Mouse (Mus musculus): ENCODE results near the gene Krba1. TPM values are rescaled to one million over a fixed set of nuclear protein-coding genes. Genes with fewer than 3 reads are reported as not detected.

Krba1 gene
- total RNA-seq, 1 experiment from 2014 or later, result 64.1 TPM

DNA sequence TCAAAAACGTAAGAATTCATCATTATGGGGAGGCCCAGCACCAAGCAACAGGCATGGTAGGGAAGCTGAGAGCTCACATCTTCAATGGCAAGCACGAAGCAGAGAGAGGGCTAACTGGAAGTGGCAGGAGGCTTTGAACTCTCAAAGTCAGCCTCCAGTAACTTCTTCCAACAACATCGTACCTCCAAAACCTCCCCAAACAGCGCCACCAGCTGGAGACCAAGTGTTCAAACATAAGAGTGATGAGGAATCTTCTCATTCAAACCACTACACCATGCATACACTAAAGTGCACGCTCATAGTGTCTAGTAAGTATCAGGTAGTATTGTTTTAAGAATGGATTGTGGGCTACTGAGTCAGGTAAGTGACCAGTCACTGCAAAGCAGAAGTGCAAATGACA lies 28.7 kb downstream of the Krba1 start:
- no peak for DNase-seq

DNA sequence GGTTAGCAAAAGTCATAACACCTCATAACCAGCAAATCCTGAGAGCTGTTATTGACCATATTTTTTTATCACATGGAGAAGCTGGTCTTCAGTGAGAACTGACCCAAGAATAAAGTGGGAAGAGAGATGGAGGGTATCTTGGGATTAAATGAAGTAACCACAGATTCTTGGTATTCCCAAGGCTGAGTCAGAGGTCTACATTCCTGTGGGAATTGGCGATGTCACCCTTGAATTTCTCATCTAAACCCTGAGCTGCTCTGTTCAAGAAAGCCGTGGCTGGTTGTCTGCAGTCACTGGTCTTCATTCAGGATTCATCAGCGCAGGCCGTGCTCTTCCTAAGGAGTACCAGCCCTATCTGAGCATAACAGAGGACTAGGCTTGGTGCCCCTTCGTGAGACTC lies 31.6 kb downstream of the Krba1 start:
- DNase-seq, result no peak

DNA sequence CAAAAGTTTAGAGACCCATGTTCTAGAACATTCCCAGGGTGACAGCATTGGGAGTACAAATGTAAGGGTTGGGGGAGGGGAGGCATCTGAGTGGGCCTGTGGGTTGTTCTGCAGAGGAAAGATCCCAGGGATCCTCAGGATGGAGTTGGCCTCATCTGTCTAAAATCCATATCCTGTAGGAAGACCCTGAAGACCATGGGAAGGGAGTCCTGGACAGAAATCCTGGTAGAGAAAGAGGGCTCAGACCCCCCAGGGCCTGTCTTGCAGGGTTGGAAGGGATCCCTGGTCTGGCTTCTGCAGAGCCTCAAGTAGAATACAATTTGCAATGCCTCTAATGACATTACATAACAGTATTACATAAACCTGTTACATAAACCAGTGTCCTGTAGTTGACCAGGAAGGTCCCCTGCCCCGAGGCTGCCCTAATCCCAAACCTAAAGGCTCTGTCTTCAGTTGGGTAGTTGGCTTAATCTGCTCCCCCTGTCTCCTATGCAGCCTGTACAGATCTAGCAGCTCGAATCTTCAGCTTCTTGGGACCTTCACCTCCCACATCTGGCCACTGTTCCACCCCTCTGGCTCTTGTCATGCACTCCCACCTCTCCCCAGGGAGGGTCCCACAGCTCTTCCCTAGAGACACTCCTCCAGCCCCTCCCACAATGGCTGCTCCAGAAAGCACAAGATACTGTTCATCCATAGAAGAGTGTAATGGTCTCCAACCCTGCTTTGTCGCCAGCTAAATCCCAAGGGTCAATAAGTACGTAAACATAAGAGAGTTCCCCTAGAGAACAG lies 33.6 kb downstream of the Krba1 start:
- no peak for DNase-seq

- DNase-seq, result no peak
Observed at GRCm38 (mm10) chr6:48430748-48431147, 35.4 kb downstream of the Krba1 start.

GRCm38 (mm10) chr6:48432893-48433816 lies 37.8 kb downstream of the Krba1 start:
- DNase-seq, result no peak

DNA sequence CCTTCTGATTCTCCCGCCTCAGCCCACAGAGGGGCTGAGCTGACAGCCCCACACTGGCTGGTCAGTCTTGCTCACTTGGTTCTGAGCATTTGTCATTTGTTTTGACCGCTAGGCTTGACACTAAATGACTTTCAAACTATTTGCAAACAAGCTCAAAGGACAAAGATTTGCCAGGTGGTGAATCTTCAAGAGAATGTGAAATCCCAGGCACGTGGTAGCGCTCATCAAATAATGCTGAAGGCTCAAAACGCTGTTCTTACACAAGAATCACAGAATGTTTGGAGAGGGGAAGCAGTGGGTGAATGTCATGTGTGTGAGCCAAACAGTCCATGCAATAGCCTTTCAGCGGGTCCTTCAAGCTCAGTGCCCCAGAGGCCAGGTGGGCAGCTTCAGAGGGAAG lies 39.3 kb downstream of the Krba1 start:
- no peak for DNase-seq

GRCm38 (mm10) chr6:48435111-48435510 lies 39.7 kb downstream of the Krba1 start:
- no peak for DNase-seq

GRCm38 (mm10) chr6:48435706-48436349 lies 40.4 kb downstream of the Krba1 start:
- DNase-seq, result no peak

DNA sequence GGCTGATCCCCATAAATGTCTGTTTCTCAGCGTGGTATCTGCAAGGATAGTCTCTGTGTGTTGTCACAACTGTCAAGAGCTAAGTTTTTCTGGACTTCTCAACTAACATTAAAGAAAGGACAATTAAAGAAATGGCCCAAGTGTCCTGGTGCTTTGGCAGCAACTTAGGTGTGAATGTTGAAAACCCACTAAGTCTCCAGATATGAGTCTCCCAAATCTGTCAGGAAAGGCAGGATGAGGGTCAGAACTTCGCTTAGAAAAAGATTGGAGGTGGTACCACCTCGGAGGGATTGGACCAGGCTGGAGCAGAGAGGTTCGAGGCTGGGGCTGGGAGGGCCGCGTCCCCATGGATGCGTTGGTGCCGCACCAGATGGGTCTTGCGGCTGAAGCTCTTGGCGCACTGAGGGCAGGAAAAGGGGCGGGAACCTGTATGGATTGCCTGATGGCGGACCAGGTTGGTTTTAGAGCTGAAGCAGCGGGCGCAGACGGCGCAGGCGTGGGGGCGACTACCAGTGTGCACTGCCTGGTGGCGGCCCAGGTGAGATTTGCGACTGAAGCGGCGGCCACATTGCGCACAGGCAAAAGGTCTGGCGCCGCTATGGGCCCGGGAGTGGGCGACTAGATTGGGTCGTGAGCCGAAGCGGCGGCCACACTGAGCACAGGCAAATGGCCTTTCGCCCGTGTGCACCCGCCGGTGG lies 42.4 kb downstream of the Krba1 start:
- DNase-seq, result no peak

GRCm38 (mm10) chr6:48438475-48439125 lies 43.2 kb downstream of the Krba1 start:
- DNase-seq, result no peak

- no peak for DNase-seq
Observed at GRCm38 (mm10) chr6:48439654-48440053, 44.3 kb downstream of the Krba1 start.

DNA sequence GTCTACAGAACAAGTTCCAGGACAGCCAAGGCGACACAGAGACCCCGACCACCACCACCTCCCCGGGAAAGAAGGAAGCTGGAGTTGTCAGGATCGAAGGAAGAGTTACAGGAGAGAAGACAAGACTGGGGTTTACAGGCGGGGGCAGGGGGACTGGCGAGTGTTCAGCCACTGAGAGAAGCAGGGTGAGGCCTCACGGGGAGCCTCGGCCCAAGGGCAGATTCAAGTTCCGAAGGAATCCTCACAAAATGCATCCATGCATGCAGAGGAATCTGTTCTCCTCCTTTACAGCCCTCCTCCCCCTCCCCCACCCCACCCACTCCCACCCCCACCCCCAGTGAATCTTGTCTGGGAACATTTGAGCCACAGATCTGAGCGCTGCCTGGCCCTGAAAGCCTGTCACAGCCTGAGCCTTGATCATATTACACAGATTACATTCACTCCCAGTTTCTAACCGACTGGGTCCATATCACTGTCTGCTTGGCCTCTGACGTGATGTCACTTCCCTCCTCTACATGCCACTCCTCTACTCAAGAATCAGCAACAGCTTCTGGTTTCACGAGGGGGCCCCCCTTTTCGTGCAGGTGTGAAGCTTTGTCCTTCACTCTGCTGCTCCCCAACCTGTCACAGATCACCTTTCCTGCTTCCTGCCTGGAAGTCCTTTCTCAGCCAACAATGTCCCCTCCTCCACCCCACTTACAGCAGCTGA lies 45.1 kb downstream of the Krba1 start:
- DNase-seq, result no peak

DNA sequence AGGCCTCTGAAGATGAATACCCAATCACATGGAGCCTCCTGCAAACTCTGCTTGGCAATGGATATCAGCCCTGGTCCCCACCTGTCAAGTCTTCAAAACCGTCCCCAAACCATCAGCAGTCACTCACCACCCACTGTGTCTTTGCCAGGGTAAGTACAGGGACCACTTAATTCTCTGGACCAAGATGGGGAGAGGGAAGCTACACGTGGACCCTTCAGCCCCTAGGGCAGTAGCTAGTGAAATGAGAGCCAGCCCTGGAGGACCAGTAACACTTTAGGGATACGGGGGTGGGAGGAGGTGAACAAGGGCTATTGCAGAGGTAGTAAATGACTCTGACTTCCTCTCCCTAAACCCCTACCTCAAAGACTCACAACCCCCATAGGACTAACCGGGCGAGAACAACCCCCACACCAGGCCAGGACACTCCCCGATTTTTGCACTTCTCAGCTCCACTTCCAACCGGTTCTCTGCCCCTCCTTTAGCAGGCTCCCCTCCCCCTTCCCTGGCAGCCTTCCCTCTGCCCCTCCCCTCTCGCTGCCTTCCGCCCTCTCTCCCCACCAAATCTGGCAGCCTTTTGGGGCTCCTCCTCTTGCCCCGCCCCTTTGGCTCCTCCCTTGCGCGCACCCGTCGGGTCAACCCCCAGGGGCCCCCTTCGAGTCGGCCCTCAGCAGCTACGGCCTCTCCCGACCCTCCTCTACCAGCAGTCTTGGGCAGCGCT lies 48.4 kb downstream of the Krba1 start:
- DNase-seq, result peak; percentile 97

GRCm38 (mm10) chr6:48444310-48445180 lies 49.2 kb downstream of the Krba1 start:
- DNase-seq, result peak; percentile 79

GRCm38 (mm10) chr6:48445181-48446101 lies 50.1 kb downstream of the Krba1 start, which contains the start of gene Zfp467:
Gene Zfp467 (minus strand): TSS chr6:48445825.
- peak; percentile 61 for DNase-seq

DNA sequence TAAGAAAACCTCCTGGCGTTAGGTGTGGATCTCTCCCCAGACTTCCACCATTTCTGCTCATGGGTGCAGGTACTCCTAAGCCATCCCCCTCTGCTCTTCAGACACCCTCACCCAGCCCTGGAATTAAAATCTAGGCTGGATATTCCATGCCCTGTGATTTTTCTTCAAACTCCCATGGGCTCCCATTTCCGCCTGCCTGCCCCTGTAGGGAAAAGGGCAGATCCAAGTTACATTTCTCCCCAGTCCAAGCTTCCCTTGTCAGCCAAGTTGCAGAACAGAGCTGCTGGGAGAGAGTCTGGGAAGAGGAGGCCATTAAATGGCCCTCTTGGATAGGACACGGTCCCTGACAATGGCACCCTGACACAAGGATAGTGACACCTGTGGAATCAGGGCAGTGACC lies 50.9 kb downstream of the Krba1 start:
- DNase-seq, result no peak

- no peak for DNase-seq
Observed at GRCm38 (mm10) chr6:48446896-48447295, 51.5 kb downstream of the Krba1 start.

GRCm38 (mm10) chr6:48447929-48448328 lies 52.5 kb downstream of the Krba1 start, which contains the start of gene Sspo:
Gene Sspo (plus strand): TSS chr6:48448229.
- DNase-seq, result no peak
